Mouse (Mus musculus) heart, postnatal 0 days (tissue): ENCODE measurements around the gene Chil1.

ENCODE experiments used
- CTCF ChIP-seq: IDR thresholded peaks from 2 replicates; pipeline ENCODE4 v1.5.1; 2016; ENCODE audit warnings: antibody characterized with exemption, control low read depth, low read depth
- EP300 ChIP-seq: IDR thresholded peaks from 2 replicates; pipeline ENCODE4 v1.6.1; 2016; ENCODE audit warnings: antibody characterized with exemption, low read depth

- no peak for TF ChIP-seq EP300
- TF ChIP-seq CTCF: peak; percentile 93
Observed at GRCm38 (mm10) chr1:134151655-134152412, 30.1 kb upstream of the Chil1 start.
